Mouse (Mus musculus): Measurements from ENCODE around the gene Stag2. TPM values are rescaled to one million over a fixed set of nuclear protein-coding genes. Genes with fewer than 3 reads are reported as not detected.

Stag2 gene
- polyA plus RNA-seq, 1 experiment: 111 TPM

DNA sequence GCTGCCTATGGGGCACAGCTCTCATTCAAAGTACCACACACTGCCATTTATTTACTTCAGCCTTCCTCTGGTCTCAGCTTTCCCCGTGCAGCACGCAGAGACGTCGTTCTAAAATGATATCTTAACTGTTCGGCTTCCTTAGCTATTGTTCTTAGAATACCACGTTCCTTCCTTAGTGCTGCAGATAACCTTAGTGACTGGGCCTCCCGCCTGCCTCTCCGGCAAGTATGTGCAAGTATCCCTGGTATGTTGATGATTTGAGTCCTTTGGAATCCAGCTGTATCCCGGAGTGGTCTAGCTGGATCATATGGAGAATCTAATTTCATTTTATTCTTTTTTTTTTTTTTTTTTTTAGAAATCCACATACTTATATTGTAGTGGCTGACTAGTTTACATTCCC, 9.2 kb upstream of the Stag2 start:
- Histone ChIP-seq H3K9ac (ENCODE audit: low read depth, poor library complexity, severe bottlenecking) (no peak overlapping the region), H3K36me3 (ENCODE audit: control insufficient read depth, insufficient read depth, low read length, poor library complexity, severe bottlenecking) (no peaks in the 10 kb centered on the region), H3K27ac (ENCODE audit: insufficient read depth, low read length) (no peak overlapping the region), H3K27me3 (ENCODE audit: control insufficient read depth, insufficient read depth, low read length, poor library complexity, severe bottlenecking) (no peaks in the 10 kb centered on the region), H3K4me1 (ENCODE audit: control insufficient read depth, insufficient read depth, low read length) (no peaks in the 10 kb centered on the region), H3K4me3 (ENCODE audit: low read depth, low read length) (no peak overlapping the region), H3K9me3 (replicated peaks; ENCODE audit: control insufficient read depth, insufficient read depth, low read length, poor library complexity, severe bottlenecking) (no peaks in the 10 kb centered on the region)
- TF ChIP-seq EP300 (IDR thresholded peaks at IDR 0.05; ENCODE audit: insufficient read depth, low read depth, low read length) (no peak), CTCF (IDR thresholded peaks at IDR 0.05; ENCODE audit: low read depth, low read length) (no peak), POLR2A (IDR thresholded peaks at IDR 0.05; ENCODE audit: insufficient read depth, low read length) (no peak)

- Histone ChIP-seq H3K27me3 (ENCODE audit: control insufficient read depth, insufficient read depth, low read length, poor library complexity, severe bottlenecking) (no peaks in the 10 kb centered on the region), H3K36me3 (ENCODE audit: control insufficient read depth, insufficient read depth, low read length, poor library complexity, severe bottlenecking) (no peaks in the 10 kb centered on the region), H3K27ac (ENCODE audit: insufficient read depth, low read length) (no peak overlapping the region), H3K9ac (ENCODE audit: low read depth, poor library complexity, severe bottlenecking) (no peak overlapping the region), H3K4me3 (ENCODE audit: low read depth, low read length) (no peak overlapping the region), H3K4me1 (ENCODE audit: control insufficient read depth, insufficient read depth, low read length) (no peaks in the 10 kb centered on the region), H3K9me3 (replicated peaks; ENCODE audit: control insufficient read depth, insufficient read depth, low read length, poor library complexity, severe bottlenecking) (no peaks in the 10 kb centered on the region)
- TF ChIP-seq EP300 (IDR thresholded peaks at IDR 0.05; ENCODE audit: insufficient read depth, low read depth, low read length): no peak
- TF ChIP-seq POLR2A (IDR thresholded peaks at IDR 0.05; ENCODE audit: insufficient read depth, low read length): no peak
- TF ChIP-seq CTCF (IDR thresholded peaks at IDR 0.05; ENCODE audit: low read depth, low read length): no peak
Observed at GRCm38 (mm10) chrX:42142620-42143019, 6.5 kb upstream of the Stag2 start.

DNA sequence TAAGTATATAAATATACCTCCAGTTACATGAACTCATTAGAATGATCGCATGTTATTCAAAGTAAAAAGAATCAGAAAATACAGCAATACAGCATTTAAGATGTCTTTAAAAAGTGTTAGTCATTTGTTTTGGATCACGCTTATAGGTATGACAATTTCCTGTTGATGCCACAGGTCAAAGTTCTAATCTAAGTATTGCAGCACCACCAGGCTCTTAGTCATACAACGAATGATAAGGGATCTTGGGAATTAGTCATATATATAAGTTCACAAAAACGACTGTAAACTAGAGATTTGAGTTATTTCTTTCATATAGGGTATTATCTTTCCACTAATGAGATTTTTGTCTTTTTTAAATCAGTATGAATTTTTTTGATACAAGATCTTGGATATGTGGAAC, 5.1 kb upstream of the Stag2 start:
- TF ChIP-seq CTCF (IDR thresholded peaks at IDR 0.05; ENCODE audit: low read depth, low read length) (no peak), POLR2A (IDR thresholded peaks at IDR 0.05; ENCODE audit: insufficient read depth, low read length) (no peak), EP300 (IDR thresholded peaks at IDR 0.05; ENCODE audit: insufficient read depth, low read depth, low read length) (no peak)
- no peak overlapping the region for H3K9ac ChIP-seq (ENCODE audit: low read depth, poor library complexity, severe bottlenecking)

GRCm38 (mm10) chrX:42148016-42148451, 1.1 kb upstream of the Stag2 start:
- TF ChIP-seq POLR2A (IDR thresholded peaks at IDR 0.05; ENCODE audit: insufficient read depth, low read length) (no peak), EP300 (IDR thresholded peaks at IDR 0.05; ENCODE audit: insufficient read depth, low read depth, low read length) (no peak), CTCF (IDR thresholded peaks at IDR 0.05; ENCODE audit: low read depth, low read length) (no peak)
- no peaks in the 10 kb centered on the region for H3K36me3 ChIP-seq (ENCODE audit: control insufficient read depth, insufficient read depth, low read length, poor library complexity, severe bottlenecking)
- 0 out of 2 replicates have a peak overlapping the region, but pooled peaks have one; percentile 91 for H3K9ac ChIP-seq (ENCODE audit: low read depth, poor library complexity, severe bottlenecking)
- no peak overlapping the region for H3K27ac ChIP-seq (ENCODE audit: insufficient read depth, low read length)
- H3K4me3 ChIP-seq (ENCODE audit: low read depth, low read length): no peak overlapping the region
- no peaks in the 10 kb centered on the region for H3K9me3 ChIP-seq (replicated peaks; ENCODE audit: control insufficient read depth, insufficient read depth, low read length, poor library complexity, severe bottlenecking)
- H3K4me1 ChIP-seq (ENCODE audit: control insufficient read depth, insufficient read depth, low read length): no peaks in the 10 kb centered on the region
- H3K27me3 ChIP-seq (ENCODE audit: control insufficient read depth, insufficient read depth, low read length, poor library complexity, severe bottlenecking): no peaks in the 10 kb centered on the region

More for the DNA sequence above, 5.1 kb upstream of the Stag2 start:
- H3K27me3 ChIP-seq (ENCODE audit: control insufficient read depth, insufficient read depth, low read length, poor library complexity, severe bottlenecking): no peaks in the 10 kb centered on the region
- H3K27ac ChIP-seq (ENCODE audit: insufficient read depth, low read length): no peak overlapping the region
- H3K4me3 ChIP-seq (ENCODE audit: low read depth, low read length): no peak overlapping the region
- no peaks in the 10 kb centered on the region for H3K36me3 ChIP-seq (ENCODE audit: control insufficient read depth, insufficient read depth, low read length, poor library complexity, severe bottlenecking)
- no peaks in the 10 kb centered on the region for H3K9me3 ChIP-seq (replicated peaks; ENCODE audit: control insufficient read depth, insufficient read depth, low read length, poor library complexity, severe bottlenecking)
- no peaks in the 10 kb centered on the region for H3K4me1 ChIP-seq (ENCODE audit: control insufficient read depth, insufficient read depth, low read length)

- Histone ChIP-seq H3K9me3 (replicated peaks; ENCODE audit: control insufficient read depth, insufficient read depth, low read length, poor library complexity, severe bottlenecking) (no peaks in the 10 kb centered on the region), H3K9ac (ENCODE audit: low read depth, poor library complexity, severe bottlenecking) (peak overlapping the region; percentile 100), H3K4me1 (ENCODE audit: control insufficient read depth, insufficient read depth, low read length) (no peaks in the 10 kb centered on the region), H3K4me3 (ENCODE audit: low read depth, low read length) (peak overlapping the region; percentile 96), H3K36me3 (ENCODE audit: control insufficient read depth, insufficient read depth, low read length, poor library complexity, severe bottlenecking) (no peaks in the 10 kb centered on the region), H3K27me3 (ENCODE audit: control insufficient read depth, insufficient read depth, low read length, poor library complexity, severe bottlenecking) (no peaks in the 10 kb centered on the region), H3K27ac (ENCODE audit: insufficient read depth, low read length) (peak overlapping the region; percentile 76)
- no peak for TF ChIP-seq CTCF (IDR thresholded peaks at IDR 0.05; ENCODE audit: low read depth, low read length)
- TF ChIP-seq POLR2A (IDR thresholded peaks at IDR 0.05; ENCODE audit: insufficient read depth, low read length): no peak
- TF ChIP-seq EP300 (IDR thresholded peaks at IDR 0.05; ENCODE audit: insufficient read depth, low read depth, low read length): no peak
Observed at GRCm38 (mm10) chrX:42149557-42150345, 634 bp downstream of the Stag2 start.

- no peak for TF ChIP-seq CTCF (IDR thresholded peaks at IDR 0.05; ENCODE audit: low read depth, low read length)
- no peak for TF ChIP-seq POLR2A (IDR thresholded peaks at IDR 0.05; ENCODE audit: insufficient read depth, low read length)
- TF ChIP-seq EP300 (IDR thresholded peaks at IDR 0.05; ENCODE audit: insufficient read depth, low read depth, low read length): no peak
- Histone ChIP-seq H3K4me3 (ENCODE audit: low read depth, low read length) (peak overlapping the region; percentile 96), H3K4me1 (ENCODE audit: control insufficient read depth, insufficient read depth, low read length) (no peaks in the 10 kb centered on the region), H3K27ac (ENCODE audit: insufficient read depth, low read length) (no peak overlapping the region), H3K27me3 (ENCODE audit: control insufficient read depth, insufficient read depth, low read length, poor library complexity, severe bottlenecking) (no peaks in the 10 kb centered on the region), H3K9ac (ENCODE audit: low read depth, poor library complexity, severe bottlenecking) (peak overlapping the region; percentile 100), H3K36me3 (ENCODE audit: control insufficient read depth, insufficient read depth, low read length, poor library complexity, severe bottlenecking) (no peaks in the 10 kb centered on the region), H3K9me3 (replicated peaks; ENCODE audit: control insufficient read depth, insufficient read depth, low read length, poor library complexity, severe bottlenecking) (no peaks in the 10 kb centered on the region)
Observed at GRCm38 (mm10) chrX:42150346-42151023, 1.4 kb downstream of the Stag2 start.

Measured in ES-Bruce4 (cell line).